Mouse (Mus musculus): ENCODE data around the gene Ly6g6e.

DNA sequence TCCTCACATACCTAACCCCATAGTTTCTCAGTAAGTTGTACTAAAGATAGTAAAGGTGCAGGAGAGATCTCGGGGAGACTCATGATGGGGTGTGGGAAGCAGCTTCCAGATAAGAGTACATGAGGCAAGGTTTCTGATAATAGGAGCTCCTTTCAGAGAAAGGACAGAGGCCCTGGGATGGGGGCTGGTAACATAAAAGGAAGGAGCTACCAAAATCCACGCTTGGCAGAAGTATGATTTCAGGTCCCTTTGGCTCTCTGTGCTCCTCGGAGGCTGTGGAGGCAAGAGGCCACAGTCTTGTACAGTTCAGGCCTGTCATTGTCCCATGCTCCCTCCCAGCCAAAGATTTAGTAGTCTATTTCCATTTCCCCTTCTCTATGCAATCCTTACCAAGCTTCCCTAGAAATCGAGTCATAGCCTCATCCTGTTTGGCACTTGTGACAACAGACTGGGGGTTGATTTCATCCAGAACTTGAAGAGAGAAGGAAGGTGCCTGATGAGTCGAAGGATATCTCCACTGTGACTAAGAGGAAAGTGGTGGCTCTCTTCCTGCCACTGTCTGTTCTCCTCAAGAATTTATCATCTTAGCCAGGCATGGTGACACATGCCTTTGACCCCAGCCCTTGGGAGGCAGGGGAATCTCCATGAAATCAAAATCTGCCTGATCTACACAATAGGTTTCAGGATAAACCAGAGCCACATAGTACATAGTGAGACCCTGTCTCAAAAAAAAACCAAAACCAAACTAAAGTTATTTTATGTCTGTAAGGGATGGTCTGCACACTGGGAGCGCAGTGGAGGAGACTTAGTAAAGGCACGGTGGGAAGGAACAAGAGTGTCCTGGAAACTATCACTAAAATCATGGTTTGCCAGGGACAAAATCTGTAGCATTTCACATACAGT is 31.5 kb upstream of the Ly6g6e start:
- TF ChIP-seq CTCF (conservative IDR thresholded peaks at IDR 0.05; ENCODE audit: low read length): no peak
- TF ChIP-seq POU5F1 (IDR thresholded peaks at IDR 0.05; ENCODE audit: borderline replicate concordance, low read length): no peak
- TF ChIP-seq NANOG (IDR thresholded peaks at IDR 0.05; ENCODE audit: borderline replicate concordance, low read length): no peak
